Mouse (Mus musculus) T-cell, adult 66 days (primary cell): ENCODE results near the gene Pex10. TPM values are rescaled to one million over a fixed set of nuclear protein-coding genes. Genes with fewer than 3 reads are reported as not detected.

ENCODE experiments used
- total RNA-seq, 2 experiments: library from RNA; stranded (reverse); gene quantifications; 3 replicates in 1 of 2; 4 replicates in 1 of 2; pipeline ENCODE4 v1.2.4; 2023

Pex10 gene
- 1 to 10 TPM; 9.1 to 9.7 TPM for total RNA-seq

GRCm38 (mm10) chr4:155066834-155067522 is at the start of gene Pex10:
Gene Pex10, plus strand, starts transcription at chr4:155067016.

DNA sequence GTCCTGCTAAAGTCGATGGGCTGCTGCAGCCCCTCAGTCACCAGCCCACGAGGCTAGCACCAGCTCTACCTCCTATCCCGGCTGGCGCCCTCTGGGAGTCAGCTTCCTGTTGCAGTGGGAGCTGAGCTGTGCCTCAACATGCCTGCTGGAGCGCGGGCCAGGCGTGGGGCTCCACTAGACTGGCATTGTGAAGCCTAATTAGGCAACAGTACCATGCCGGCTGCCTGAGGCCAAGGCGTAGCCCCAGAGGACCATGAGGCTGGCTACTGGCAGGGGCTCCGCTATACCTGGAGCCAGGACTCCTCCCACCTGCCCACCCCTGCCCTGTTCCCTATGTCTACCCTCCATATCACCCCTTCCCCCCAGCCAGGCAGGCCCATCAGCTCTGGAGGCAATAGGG is 10.1 kb upstream of the Pex10 start, which contains the start of gene Plch2:
Plch2 (minus strand) TSS at position 61 of the 400 bp plus-strand sequence.

GRCm38 (mm10) chr4:155086108-155087024 is 19.6 kb downstream of the Pex10 start, which contains the start of the genes Rer1 and Morn1:
Gene Rer1, minus strand, starts transcription at chr4:155086382.
Gene Morn1, plus strand, starts transcription at chr4:155086577.

Other genes starting within 250 kb of the Pex10 start
- not detected for gene Ttc34, start 229.6 kb upstream of the Pex10 start, total RNA-seq
- gene Mmel1, start 197.4 kb upstream of the Pex10 start, total RNA-seq: not detected
- 1 to 10 TPM; 1.2 to 2.9 TPM for gene Fam213b, start 167.9 kb upstream of the Pex10 start, total RNA-seq
- 100 to 1,000 TPM; 136 to 156 TPM for gene Tnfrsf14, start 138.5 kb upstream of the Pex10 start, total RNA-seq
- gene Hes5, start 106.1 kb upstream of the Pex10 start, total RNA-seq: under 1 TPM; 0.58 to 0.59 TPM
- 10 to 100 TPM; 96.9 to 97.9 TPM for gene Pank4, start 102.9 kb upstream of the Pex10 start, total RNA-seq
- 1 to 10 TPM in 1 of 2 experiments, under 1 TPM in 1; 0.61 to 1.7 TPM for gene Plch2, start 10.2 kb upstream of the Pex10 start, total RNA-seq
- gene Rer1, start 19.4 kb downstream of the Pex10 start, total RNA-seq: 10 to 100 TPM; 69.9 to 70.7 TPM
- gene Morn1, start 19.6 kb downstream of the Pex10 start, total RNA-seq: 1 to 10 TPM; 1.5 to 2.7 TPM
- gene Ski, start 155.6 kb downstream of the Pex10 start, total RNA-seq: 100 to 1,000 TPM; 118 to 125 TPM
- 10 to 100 TPM; 48.2 to 52.4 TPM for gene Faap20, start 182.8 kb downstream of the Pex10 start, total RNA-seq